In genomic region chr19:8646393-8646792, GRCm38 (mm10) we compare ENCODE assay signal across 31 mouse cellular contexts. TPM values are rescaled to one million over a fixed set of nuclear protein-coding genes. Genes with fewer than 3 reads are reported as not detected.
DNase-seq lines count a peak whose midpoint lies in the region; ATAC-seq and TF ChIP-seq lines count a peak whose summit lies in the region.
"Had no signal": no experiment of that assay in that cellular context is flagged by ENCODE, and none has a peak within 500 bp of the region (broad histone marks: within the 10 kb centered on the region; RNA-seq: fewer than 3 reads in every experiment).

No protein-coding gene starts in this region.

- no peak overlapping the region for H3K4me3 ChIP-seq in kidney, adult 2 months (ENCODE audit: insufficient read depth, low read depth, low read length)
- H3K4me3 ChIP-seq in limb, embryonic 13.5 days: no peak overlapping the region
- H3K4me3 ChIP-seq in limb, embryonic 10.5 days: no peak overlapping the region
- no peak overlapping the region for H3K4me3 ChIP-seq in forebrain, embryonic 11.5 days (ENCODE audit: low read depth, low read length)
- H3K4me3 ChIP-seq: embryonic facial prominence, embryonic 10.5 days; embryonic facial prominence, embryonic 13.5 days; forebrain, embryonic 10.5 days; heart, embryonic 12.5 days; heart, embryonic 15.5 days had no signal

- H3K27me3 ChIP-seq in kidney, adult 2 months (replicated peaks; ENCODE audit: control insufficient read depth, insufficient read depth, low read length): no peaks in the 10 kb centered on the region
- H3K27me3 ChIP-seq in limb, embryonic 13.5 days: no peaks in the 10 kb centered on the region
- no peaks in the 10 kb centered on the region for H3K27me3 ChIP-seq in limb, embryonic 10.5 days (ENCODE audit: low read depth, poor library complexity, severe bottlenecking)
- no peaks in the 10 kb centered on the region for H3K27me3 ChIP-seq in forebrain, embryonic 11.5 days (ENCODE audit: control insufficient read depth, insufficient read depth, low read length)
- H3K27me3 ChIP-seq: CH12.LX; embryonic facial prominence, embryonic 13.5 days; heart, embryonic 12.5 days; heart, embryonic 15.5 days had no signal

- DNase-seq in kidney, adult 2 months: peak; percentile 42
- DNase-seq in kidney, adult 18-20 months: no peak
- no peak for DNase-seq in limb, embryonic 10.5 days (ENCODE audit: low spot score)
- DNase-seq in kidney, postnatal 14 days: peak; percentile 26
- no peak for DNase-seq in forebrain, embryonic 11.5 days (ENCODE audit: low spot score)
- no peak for DNase-seq in adrenal gland, postnatal 14 days
- DNase-seq: adrenal gland, postnatal 10 days; B cell, adult 2 months; cerebellum, adult 11-12 months; cerebellum, adult 8-10 months; cerebellum, postnatal 10 days; cerebellum, postnatal 36 days; embryo, embryonic 11 days; gastrocnemius, postnatal 25 days; heart, adult 18-20 months; heart, postnatal 14 days; heart, postnatal 4 days had no signal

- ATAC-seq in limb, embryonic 13.5 days (ENCODE audit: low FRiP score, low read depth): no peak
- ATAC-seq in forebrain, embryonic 11.5 days (replicated peaks; ENCODE audit: low FRiP score): no peak
- ATAC-seq: forebrain, embryonic 14.5 days; hindbrain, postnatal 0 days; Patski had no signal

- H3K9me3 ChIP-seq in limb, embryonic 13.5 days: no peaks in the 10 kb centered on the region
- no peaks in the 10 kb centered on the region for H3K9me3 ChIP-seq in limb, embryonic 10.5 days (replicated peaks)
- H3K9me3 ChIP-seq in forebrain, embryonic 11.5 days (ENCODE audit: control insufficient read depth, low read length): no peaks in the 10 kb centered on the region
- H3K9me3 ChIP-seq: embryonic facial prominence, embryonic 10.5 days; embryonic facial prominence, embryonic 13.5 days; forebrain, embryonic 10.5 days; G1E; heart, embryonic 12.5 days; heart, embryonic 15.5 days had no signal

- no peak for TF ChIP-seq POLR2A in kidney, adult 2 months (IDR thresholded peaks at IDR 0.05; ENCODE audit: low read depth, low read length)

- H3K9ac ChIP-seq in limb, embryonic 13.5 days: 0 out of 2 replicates have a peak overlapping the region, but pooled peaks have one; percentile 8
- no peak overlapping the region for H3K9ac ChIP-seq in forebrain, embryonic 11.5 days (ENCODE audit: low read length)
- H3K9ac ChIP-seq: embryonic facial prominence, embryonic 13.5 days; heart, embryonic 12.5 days; heart, embryonic 15.5 days; hindbrain, embryonic 14.5 days had no signal

- WGBS in kidney, adult 2 months: 24% methylated on average over 2 of the region's 2 CpGs
- 69% methylated on average over 2 of the region's 2 CpGs for WGBS in limb, embryonic 13.5 days
- WGBS in limb, embryonic 10.5 days: 69% methylated on average over 2 of the region's 2 CpGs
- 79% methylated on average over 2 of the region's 2 CpGs for WGBS in forebrain, embryonic 11.5 days

- H3K36me3 ChIP-seq in kidney, adult 2 months (ENCODE audit: control insufficient read depth, insufficient read depth, low read length): no peaks in the 10 kb centered on the region
- H3K36me3 ChIP-seq in limb, embryonic 13.5 days: no peaks in the 10 kb centered on the region
- no peaks in the 10 kb centered on the region for H3K36me3 ChIP-seq in limb, embryonic 10.5 days
- H3K36me3 ChIP-seq in forebrain, embryonic 11.5 days (ENCODE audit: control insufficient read depth, insufficient read depth, low read length): no peaks in the 10 kb centered on the region
- H3K36me3 ChIP-seq: embryonic facial prominence, embryonic 10.5 days; embryonic facial prominence, embryonic 13.5 days; forebrain, embryonic 10.5 days; G1E; heart, embryonic 12.5 days; heart, embryonic 15.5 days had no signal

- H3K4me2 ChIP-seq in limb, embryonic 13.5 days (replicated peaks): no peak overlapping the region
- no peak overlapping the region for H3K4me2 ChIP-seq in forebrain, embryonic 11.5 days (ENCODE audit: low read depth, low read length, severe bottlenecking)
- H3K4me2 ChIP-seq: embryonic facial prominence, embryonic 13.5 days; heart, embryonic 12.5 days; heart, embryonic 15.5 days; hindbrain, embryonic 14.5 days had no signal

- no peak for TF ChIP-seq CTCF in kidney, adult 2 months (conservative IDR thresholded peaks at IDR 0.05; ENCODE audit: insufficient read depth, insufficient read length, low read depth, low read length)

- H3K4me1 ChIP-seq in kidney, adult 2 months (ENCODE audit: control insufficient read depth, insufficient read depth, low read length): peaks cover 3% of the 10 kb centered on the region; the same call in 1 of the 2 replicates
- peaks cover 8% of the 10 kb centered on the region; the same call in 1 of the 2 replicates for H3K4me1 ChIP-seq in limb, embryonic 13.5 days
- H3K4me1 ChIP-seq in limb, embryonic 10.5 days: peaks cover 6% of the 10 kb centered on the region; the same call in 1 of the 2 replicates
- no peaks in the 10 kb centered on the region for H3K4me1 ChIP-seq in forebrain, embryonic 11.5 days (replicated peaks; ENCODE audit: control insufficient read depth, insufficient read depth, low read length)
- H3K4me1 ChIP-seq: heart, embryonic 15.5 days had no signal

- H3K27ac ChIP-seq in kidney, adult 2 months (ENCODE audit: insufficient read depth, low read depth, low read length): no peak overlapping the region
- H3K27ac ChIP-seq in limb, embryonic 13.5 days: no peak overlapping the region
- H3K27ac ChIP-seq in limb, embryonic 10.5 days: no peak overlapping the region
- no peak overlapping the region for H3K27ac ChIP-seq in forebrain, embryonic 11.5 days (ENCODE audit: low read depth, low read length)
- H3K27ac ChIP-seq: embryonic facial prominence, embryonic 10.5 days; embryonic facial prominence, embryonic 13.5 days; forebrain, embryonic 10.5 days; heart, embryonic 15.5 days; hindbrain, embryonic 14.5 days; hindbrain, postnatal 0 days had no signal

RNA-seq across cellular contexts. Expression of gene Chrm1, which starts 17.2 kb away (rescaled TPM):
- polyA plus RNA-seq in kidney, adult 2 months (2012; rRNA removed): 0.53 and 0.62 TPM in 2 replicates
- 0.71 and 1.0 TPM in 2 replicates for polyA plus RNA-seq in limb, embryonic 13.5 days (2015; fragmentation: Nextera tagmentation; extraction: Ambion mirVana)
- polyA plus RNA-seq in limb, embryonic 10.5 days (2016; fragmentation: Nextera tagmentation; extraction: Ambion mirVana): 0.10 TPM in 1 of 2 replicates, not detected in the other
- polyA plus RNA-seq in forebrain, embryonic 11.5 days (2014; fragmentation: Nextera tagmentation; extraction: Ambion mirVana): 0.13 TPM in 1 of 2 replicates, not detected in the other
- 1.5 and 2.4 TPM in 2 replicates for total RNA-seq in adrenal gland, postnatal 14 days (2021)
- total RNA-seq: CH12.LX; gastrocnemius, adult 8-10 months; gastrocnemius, postnatal 25 days; heart, postnatal 4 days had no signal
- polyA plus RNA-seq: forebrain, embryonic 10.5 days; heart, embryonic 12.5 days had no signal

RNA-seq across cellular contexts. Expression of gene Slc22a6, which starts 28.6 kb away (rescaled TPM):
- polyA plus RNA-seq in kidney, adult 2 months (2012; rRNA removed): 355 and 358 TPM in 2 replicates
- not detected in 2 replicates for polyA plus RNA-seq in limb, embryonic 13.5 days (2015; fragmentation: Nextera tagmentation; extraction: Ambion mirVana)
- not detected in 2 replicates for polyA plus RNA-seq in limb, embryonic 10.5 days (2016; fragmentation: Nextera tagmentation; extraction: Ambion mirVana)
- 0.13 and 0.36 TPM in 2 replicates for polyA plus RNA-seq in forebrain, embryonic 11.5 days (2014; fragmentation: Nextera tagmentation; extraction: Ambion mirVana)
- total RNA-seq in adrenal gland, postnatal 14 days (2021): not detected in 2 replicates
- total RNA-seq: adrenal gland, postnatal 10 days; CH12.LX; gastrocnemius, adult 8-10 months; gastrocnemius, postnatal 25 days; heart, adult 18-20 months; heart, postnatal 14 days; heart, postnatal 4 days had no signal
- polyA plus RNA-seq: forebrain, embryonic 10.5 days; G1E; gonadal fat pad, adult 2 months; heart, embryonic 12.5 days; heart, embryonic 15.5 days; Patski had no signal

RNA-seq across cellular contexts. Expression of gene Slc22a8, which starts 55.3 kb away (rescaled TPM):
- polyA plus RNA-seq in kidney, adult 2 months (2012; rRNA removed): 526 and 582 TPM in 2 replicates
- 0.05 TPM in 1 of 2 replicates, not detected in the other for polyA plus RNA-seq in limb, embryonic 13.5 days (2015; fragmentation: Nextera tagmentation; extraction: Ambion mirVana)
- not detected in 2 replicates for polyA plus RNA-seq in limb, embryonic 10.5 days (2016; fragmentation: Nextera tagmentation; extraction: Ambion mirVana)
- 0.16 and 0.41 TPM in 2 replicates for polyA plus RNA-seq in forebrain, embryonic 11.5 days (2014; fragmentation: Nextera tagmentation; extraction: Ambion mirVana)
- total RNA-seq in adrenal gland, postnatal 14 days (2021): 0.15 and 0.53 TPM in 2 replicates
- total RNA-seq: CH12.LX; gastrocnemius, adult 8-10 months; gastrocnemius, postnatal 25 days; heart, adult 18-20 months; heart, postnatal 4 days had no signal
- polyA plus RNA-seq: embryonic facial prominence, embryonic 10.5 days; embryonic facial prominence, embryonic 13.5 days; G1E; heart, embryonic 12.5 days; Patski had no signal

Comparison
In these comparisons a context has a peak if more than half of its experiments do, and no peak if none do; other contexts are left out.
1. DNase-seq: peak in kidney, adult 2 months (single experiment) and kidney, postnatal 14 days (single experiment); none in kidney, adult 18-20 months (single experiment), limb, embryonic 10.5 days (single experiment), forebrain, embryonic 11.5 days (single experiment) and adrenal gland, postnatal 14 days (single experiment).
2. RNA of gene Slc22a6, which starts 28.6 kb away (polyA plus RNA-seq): 355 to 358 TPM in kidney, adult 2 months; 0.13 to 0.36 TPM in forebrain, embryonic 11.5 days, not detected in limb, embryonic 13.5 days and not detected in limb, embryonic 10.5 days; every median in the first group is over 100 times any median in the second.
3. RNA of gene Slc22a8, which starts 55.3 kb away (polyA plus RNA-seq): 526 to 582 TPM in kidney, adult 2 months; 0.16 to 0.41 TPM in forebrain, embryonic 11.5 days, 0.05 TPM in limb, embryonic 13.5 days and not detected in limb, embryonic 10.5 days; every median in the first group is over 100 times any median in the second.